Mouse (Mus musculus): ENCODE data around the gene Slc2a6.

DNA sequence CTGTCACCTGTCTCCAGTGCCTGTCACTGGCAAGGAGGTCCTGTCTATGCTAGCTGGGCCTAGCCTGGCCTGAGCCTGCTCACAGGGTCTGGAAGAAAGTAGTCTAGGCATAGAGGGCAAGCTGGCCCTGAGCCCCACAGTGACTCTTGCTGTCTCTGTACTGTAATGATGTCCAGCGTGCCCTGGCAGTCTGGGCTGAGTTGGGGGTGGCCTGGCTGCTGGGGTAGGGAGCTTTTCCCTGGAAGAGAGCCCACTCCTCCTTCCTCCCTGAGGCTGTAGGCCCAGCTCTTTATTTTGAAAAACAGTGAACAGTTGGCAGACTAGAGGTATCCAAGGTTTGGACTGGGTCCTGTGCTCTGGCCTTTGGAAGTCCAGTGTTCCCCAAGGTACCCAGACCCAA is 6.7 kb downstream of the Slc2a6 start:
- TF ChIP-seq CTCF (IDR thresholded peaks at IDR 0.05; ENCODE audit: borderline replicate concordance, insufficient read depth, low read depth, low read length) (no peak), POLR2A (IDR thresholded peaks at IDR 0.05; ENCODE audit: borderline replicate concordance, insufficient read depth, low read length) (no peak)
